Mouse (Mus musculus) urinary bladder, postnatal 36 days (tissue): ENCODE data around the gene Mst1.

Experiments used
- DNase-seq, 2 experiments: peaks; one replicate each; pipeline ENCODE4 v3.0.0; 2022; ENCODE audit warnings: low spot score in 2 of 2, mixed read lengths in 1 of 2

Mst1 gene

DNA sequence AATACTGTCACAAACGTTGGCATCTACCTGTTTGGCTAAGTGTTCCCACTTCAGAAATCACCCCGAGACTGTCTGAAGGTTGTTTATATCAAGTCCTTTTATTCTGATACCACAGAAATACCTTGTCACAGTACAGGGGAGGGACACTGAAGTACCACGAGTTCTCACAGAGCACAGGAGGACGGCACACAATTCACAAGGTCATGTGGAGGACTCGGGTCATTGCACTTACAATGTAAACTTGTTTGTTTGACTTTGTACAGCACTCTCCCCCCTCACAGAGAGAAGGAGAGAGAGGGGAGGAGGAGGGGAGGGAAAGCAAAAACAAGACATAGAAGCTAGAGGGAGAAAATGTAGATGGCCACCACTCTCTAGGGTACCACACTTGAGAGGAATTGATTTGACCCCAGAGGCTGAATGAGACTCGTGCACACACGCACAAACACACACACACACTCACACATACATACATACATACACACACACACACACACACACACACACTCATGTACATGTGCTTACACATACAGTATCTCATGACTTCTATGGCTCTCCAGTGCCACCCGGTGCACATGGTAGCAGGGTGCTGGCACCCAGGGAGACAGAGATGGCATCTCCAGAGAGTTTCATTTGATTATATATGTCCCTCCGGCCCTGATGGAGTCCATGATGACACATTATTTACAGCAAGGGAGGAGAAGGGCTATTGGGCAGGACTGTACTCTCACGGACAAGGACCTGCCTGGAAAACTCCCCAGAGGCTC lies 15.9 kb downstream of the Mst1 start:
- no peak for DNase-seq

DNA sequence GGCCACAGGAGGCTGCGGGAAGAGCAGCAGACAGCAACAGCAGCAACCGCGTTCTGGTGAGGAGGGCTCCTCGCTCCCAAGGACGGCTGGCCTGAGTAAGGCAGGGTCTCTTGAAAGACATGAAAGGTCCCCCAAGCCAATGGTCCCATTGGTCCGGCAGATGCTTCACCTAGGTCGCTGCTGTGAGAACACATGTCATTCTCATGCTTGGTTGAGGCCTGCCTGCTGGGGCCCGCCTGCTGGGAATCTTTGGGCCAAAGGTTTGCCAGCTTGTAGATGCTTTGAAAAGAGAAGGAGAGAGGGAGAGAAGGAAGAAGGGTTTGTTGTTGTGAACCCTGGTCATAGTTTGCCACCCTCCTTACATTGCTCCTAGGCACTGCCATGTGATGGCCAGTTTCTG lies 19.4 kb downstream of the Mst1 start:
- DNase-seq = no peak

DNA sequence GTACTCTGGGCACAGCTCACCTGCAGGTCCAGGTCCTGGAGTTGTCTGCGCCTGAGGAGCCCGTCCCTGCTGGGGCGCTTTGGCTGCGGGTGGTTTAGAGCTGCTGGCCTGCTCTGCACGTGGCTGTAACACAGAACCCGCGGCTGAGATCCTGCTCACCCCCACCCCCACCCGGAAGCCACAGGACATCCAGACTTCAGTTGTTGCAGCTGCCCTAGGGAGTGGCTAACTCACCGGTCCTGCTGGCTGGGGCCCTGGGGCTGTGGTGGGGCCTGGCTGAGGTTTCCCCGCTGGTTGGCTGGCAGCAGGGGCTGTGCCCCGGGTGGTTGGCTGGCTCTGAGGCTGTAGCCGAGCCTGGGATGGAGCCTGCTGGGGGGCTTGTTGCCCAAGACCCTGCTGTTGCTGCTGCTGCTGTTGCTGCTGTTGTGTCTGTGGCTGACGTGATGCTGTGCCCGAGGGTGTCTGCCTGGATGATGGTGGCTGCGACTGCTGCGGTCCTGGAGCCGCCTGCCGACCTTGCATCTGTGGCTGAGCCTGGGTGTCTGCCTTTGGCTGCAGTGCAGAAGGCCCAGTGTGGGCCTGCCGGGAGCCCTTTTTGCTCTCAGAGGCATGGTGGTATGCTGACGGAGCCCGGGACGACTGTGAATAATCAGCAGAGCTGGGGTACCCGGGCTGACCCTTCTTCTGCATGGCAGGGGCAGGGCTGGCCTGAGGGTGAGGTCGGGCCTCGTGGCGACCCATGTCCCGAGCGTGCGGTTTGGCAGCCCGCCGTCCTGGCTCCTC lies 24.7 kb downstream of the Mst1 start:
- no peak for DNase-seq

- no peak for DNase-seq
Observed at GRCm38 (mm10) chr9:108105549-108105863, 25.3 kb downstream of the Mst1 start.

DNA sequence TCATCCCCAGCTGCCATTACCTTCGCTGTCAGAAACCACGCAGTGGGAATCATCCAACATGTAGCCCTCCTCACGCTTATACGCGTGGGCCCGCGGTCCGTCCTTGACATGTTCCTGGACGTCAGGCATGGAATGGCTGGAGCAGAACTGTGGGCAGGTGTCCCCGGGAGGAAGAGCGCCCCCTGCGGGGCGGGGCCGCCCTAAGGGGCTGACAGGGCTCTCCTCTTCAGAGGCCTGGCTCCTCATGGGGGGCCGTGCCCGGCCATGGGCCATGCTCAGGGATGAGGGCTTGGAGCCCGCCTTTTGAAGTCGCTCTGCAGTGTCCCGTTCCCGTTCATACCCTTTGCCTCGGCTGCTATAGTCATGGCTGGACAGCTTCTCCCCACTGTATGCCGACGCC lies 25.9 kb downstream of the Mst1 start:
- DNase-seq = no peak

DNA sequence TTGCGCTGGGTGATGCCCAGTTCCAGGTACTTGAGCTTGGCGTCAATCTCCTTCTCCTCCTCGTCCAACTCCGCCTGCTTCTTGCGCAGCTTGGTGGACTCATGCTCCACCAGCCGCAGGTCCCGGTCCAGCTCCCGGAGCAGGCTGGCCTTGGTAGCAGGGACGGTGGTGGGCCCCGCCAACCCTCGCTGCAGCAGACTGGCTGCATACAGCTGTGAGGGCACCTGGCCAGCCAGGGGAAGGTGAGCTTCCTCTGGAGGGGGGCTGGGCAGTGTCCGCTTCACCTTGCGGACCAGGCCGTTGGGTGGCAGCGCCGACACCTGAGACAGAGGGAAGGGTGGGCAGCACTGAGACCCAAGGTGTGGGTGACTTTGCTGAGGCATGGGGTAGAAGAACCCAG lies 27.6 kb downstream of the Mst1 start:
- no peak for DNase-seq

DNA sequence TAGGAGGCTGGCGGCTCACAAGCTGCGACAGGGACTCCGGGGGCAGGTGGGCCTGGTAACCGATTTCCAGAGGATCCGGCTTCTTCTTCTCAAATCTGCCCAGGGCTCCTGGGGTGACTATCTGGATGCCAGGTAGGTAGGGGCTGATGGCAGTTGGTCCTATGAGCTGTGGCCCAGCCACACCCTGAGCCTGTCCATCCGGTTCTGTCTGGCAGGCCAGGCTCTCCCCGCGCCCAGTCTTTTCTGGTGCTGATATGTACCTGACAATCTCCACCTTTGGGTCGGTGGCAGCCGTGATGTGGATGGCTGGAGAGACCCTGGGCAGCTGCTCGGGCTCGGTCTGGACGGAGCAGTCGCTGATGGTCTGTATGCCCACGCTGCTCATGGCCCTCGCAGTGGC lies 29.9 kb downstream of the Mst1 start:
- peak; percentile 48 to 56 for DNase-seq

DNA sequence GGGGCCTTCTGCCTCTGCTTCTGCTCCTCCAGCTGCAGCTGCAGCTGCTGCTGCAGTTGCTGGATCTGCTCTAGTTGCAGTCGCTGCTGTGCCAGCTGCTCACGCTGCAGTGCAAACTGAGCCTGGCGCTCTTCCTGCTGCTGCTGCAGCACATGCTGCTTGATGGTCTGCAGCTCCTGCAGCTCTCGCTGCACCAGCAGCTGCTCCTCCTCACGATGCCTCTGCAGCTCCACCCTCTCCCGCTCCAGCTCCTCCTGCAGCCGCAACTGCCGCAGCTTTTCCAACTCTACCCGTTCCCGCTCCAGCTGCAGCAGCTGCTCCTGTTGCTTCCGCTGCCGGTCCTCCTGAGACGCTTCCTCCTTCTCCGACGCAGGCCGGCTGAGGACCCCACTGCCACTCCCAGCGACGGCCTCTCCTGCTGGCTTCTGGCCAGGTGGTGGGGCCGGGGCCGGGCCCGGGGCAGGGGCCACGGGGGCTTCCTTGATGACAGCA lies 30.9 kb downstream of the Mst1 start:
- DNase-seq = no peak

- DNase-seq = no peak
Observed at GRCm38 (mm10) chr9:108111593-108112121, 31.4 kb downstream of the Mst1 start.

DNA sequence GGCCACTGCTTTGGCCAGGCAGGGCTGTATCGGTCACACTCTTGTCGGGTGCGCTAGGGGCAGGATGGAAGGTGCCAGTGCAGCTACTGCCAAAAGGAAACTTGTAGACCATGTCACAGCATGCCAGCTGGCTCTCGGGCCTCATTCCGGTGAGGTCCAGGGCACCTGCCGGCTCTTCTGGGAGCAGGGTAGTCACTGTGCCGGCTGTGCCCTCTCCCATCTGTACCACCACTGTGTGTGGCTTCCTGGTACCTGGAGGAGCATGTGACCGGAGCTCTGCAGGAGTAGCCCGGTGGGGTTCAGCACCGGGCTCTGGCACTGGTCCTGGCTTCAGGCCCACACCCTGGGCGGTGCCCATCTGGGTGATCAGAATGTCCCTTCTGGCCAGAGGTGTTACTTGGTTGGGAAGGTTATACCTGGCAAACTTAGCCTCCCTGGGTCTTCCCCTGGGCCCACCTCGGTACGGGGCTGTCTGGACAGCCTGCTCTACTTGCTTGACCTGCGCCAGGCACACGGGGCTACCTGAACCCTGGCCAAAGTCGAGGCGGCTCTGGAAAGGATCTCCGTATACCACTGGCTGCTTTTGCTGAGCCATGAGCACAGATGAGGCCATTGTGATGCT lies 32.6 kb downstream of the Mst1 start:
- no peak for DNase-seq

DNA sequence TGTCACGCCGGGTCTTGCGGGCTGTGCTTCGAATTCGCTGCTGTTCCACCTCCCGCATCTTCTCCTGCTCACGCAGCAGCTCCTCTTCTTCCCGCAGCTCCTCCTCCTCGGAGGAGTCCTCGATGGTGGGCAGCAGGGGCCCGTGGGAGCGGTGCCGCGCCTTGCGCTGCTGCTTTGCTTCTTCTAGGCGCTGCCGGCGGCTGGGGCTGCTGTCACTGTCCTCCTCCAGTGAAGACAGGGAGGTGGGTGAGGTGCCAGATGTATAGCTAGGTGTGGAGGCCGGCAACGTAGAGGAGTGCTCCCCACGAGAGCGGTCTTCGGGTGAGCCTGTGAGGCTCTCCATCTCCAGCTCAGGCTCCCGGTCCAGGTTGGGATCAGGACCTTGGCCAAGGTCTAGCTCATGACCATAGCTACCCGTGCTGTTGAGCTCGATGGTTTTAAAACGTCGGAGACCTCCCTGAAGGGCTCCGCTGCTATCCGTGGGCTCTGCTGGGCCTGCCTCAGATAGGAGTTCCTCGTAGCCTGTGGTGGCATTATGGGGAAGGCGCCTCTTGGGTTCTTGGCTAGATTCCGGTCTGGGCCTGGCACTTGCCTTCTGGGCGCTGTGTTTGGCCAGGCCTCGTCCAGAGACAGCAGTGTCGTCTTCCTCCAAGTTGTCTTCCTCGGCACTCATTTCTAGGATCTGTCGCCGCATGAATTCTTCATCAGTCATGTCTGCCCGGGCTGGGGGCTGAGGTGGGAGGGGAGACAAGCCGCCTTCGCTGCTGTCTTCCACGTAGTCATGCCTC lies 35.2 kb downstream of the Mst1 start:
- DNase-seq = no peak

DNA sequence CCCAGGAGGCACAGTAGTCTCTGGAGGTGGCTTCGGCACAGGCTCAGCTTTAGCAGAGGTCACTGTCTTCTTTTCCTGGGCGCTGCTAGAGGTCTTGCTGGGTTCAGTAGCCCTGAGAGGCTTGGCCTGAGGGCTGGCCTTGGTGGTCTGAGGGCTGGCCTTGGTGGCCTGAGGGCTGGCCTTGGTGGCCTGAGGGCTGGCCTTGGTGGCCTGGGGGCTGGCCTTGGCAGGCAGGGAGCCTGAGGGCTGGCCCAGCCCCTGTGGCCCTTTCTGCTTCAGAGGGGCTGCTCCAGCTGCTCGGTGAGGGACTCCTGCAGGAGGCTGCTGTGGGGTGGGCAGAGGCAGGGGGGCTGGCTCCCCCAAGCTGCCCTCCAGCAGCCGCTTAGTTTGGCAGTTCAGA lies 36.9 kb downstream of the Mst1 start:
- no peak for DNase-seq

DNA sequence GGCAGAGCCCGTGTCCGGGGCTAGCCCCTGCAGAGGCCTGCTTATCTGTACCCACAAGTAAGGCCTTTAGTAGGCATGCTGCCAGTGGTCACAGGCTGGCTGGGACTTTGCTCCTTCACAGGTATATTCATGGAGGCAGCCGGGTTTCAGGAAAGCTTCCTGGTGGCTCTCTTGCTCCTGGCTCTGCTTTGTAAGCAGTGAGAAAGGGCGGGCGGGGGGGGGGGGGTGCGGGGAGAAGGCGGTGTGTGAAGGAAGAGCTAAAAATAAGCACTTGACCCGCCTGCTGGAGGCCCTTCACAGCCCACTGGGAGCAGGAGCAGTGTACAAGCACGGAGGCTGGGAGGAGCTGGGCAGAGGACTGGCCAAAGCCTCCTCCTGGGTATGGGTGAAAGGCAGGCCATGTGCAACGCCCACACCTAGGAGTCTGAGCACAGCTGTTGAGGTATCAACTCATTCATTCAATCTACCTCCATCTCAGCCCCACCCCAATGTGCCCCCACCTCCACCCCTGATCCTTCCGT lies 39.7 kb downstream of the Mst1 start:
- no peak for DNase-seq

DNA sequence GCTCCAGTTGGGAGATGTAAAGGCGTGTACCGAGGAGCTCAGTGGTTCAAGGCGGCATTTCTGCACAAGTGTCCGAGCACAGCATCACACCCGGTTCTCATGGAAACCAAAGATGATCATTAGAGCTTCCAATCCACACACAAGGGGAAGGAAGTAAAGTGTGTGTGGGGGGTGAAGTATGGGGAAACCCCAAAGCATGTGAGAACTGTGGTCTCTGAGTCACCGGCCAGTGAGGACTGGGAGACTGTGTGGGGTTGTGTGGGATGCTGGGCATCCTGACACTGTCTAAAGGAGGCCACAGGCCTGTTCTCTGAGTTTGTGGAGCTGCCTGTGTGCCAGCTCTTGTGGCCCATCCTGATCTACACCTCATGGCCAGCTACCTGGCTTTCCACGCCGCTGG lies 40.4 kb downstream of the Mst1 start:
- DNase-seq = no peak

- no peak for DNase-seq
Observed at GRCm38 (mm10) chr9:108121170-108121969, 41.1 kb downstream of the Mst1 start.

- no peak for DNase-seq
Observed at GRCm38 (mm10) chr9:108123916-108124315, 43.7 kb downstream of the Mst1 start.

DNA sequence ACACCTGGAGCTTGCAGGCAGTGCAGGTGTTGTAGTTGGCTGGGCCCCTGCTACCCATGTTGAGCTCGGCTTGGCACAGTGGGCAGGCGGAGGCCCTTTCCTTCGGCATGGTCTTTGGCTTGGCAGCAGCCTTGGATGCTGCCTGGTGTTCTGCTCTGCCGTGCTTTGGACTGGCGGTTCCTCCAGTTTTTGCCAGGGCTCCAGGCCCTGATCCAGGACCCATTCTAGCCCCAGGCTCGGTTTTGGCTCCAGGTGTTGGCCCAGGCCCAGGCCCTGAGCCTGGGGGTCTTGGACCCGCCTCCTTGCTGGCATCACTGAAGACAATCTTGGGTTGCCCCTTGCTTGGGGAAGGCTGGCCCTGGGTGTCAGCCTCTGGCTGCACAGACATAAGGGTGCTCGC lies 45.5 kb downstream of the Mst1 start:
- no peak for DNase-seq

DNA sequence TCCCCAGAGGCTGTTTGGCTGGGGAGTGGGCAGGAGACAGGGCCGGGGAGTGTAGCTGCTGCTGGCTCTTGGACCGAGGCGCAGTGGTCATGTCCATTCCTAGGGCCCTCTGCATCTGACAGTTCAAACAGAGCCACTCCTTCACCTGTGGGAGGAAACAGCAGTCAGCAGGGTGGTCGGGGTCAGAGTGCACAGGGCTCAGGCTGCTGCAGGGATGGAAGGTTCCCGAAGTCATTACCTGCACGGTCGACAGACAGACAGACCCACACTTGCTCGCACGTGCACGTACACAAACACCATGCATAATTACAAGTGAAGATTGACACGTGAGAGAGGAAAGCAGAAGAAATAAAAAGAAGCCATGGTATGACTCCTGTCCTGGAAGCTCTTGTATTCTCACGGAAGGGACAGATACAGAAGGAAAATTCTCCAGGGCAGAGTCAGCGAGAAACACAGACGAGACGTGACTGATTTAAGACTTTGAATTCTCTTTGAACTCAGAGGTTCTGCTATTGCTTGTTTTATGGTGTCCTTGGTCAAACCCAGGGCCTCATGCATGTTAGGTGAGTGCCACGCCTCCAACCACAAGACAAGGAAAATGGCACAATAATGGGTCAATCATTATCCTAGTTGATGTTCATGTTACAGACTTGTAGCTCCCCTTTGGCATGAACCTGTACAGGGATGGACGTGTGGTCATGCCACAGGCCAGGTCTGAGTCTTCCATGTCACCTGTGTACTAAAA lies 46.4 kb downstream of the Mst1 start:
- no peak for DNase-seq

- DNase-seq = no peak
Observed at GRCm38 (mm10) chr9:108128248-108128647, 48.0 kb downstream of the Mst1 start.
